Mouse (Mus musculus) bone marrow macrophage, adult 2 months (primary cell): ENCODE results near the gene Psmd3.

ENCODE experiments used
- CTCF ChIP-seq: IDR thresholded peaks from 2 replicates; pipeline ENCODE4 v1.5.1; 2012; ENCODE audit warnings: low read depth, mild to moderate bottlenecking, low read length, moderate library complexity
- POLR2A ChIP-seq: IDR thresholded peaks from 2 replicates; pipeline ENCODE4 v1.6.1; 2012; ENCODE audit warnings: mild to moderate bottlenecking, low read depth, low read length, borderline replicate concordance

- no peak for TF ChIP-seq CTCF
- TF ChIP-seq POLR2A = no peak
Observed at GRCm38 (mm10) chr11:98675829-98676363, 6.5 kb upstream of the Psmd3 start.
